Mouse (Mus musculus): ENCODE measurements around the gene Nlgn1. TPM values are rescaled to one million over a fixed set of nuclear protein-coding genes. Genes with fewer than 3 reads are reported as not detected.

The Nlgn1 gene
- polyA plus RNA-seq, 1 experiment from 2014 or later, result 1.5 TPM

GRCm38 (mm10) chr3:26324510-26324909 lies 7.8 kb downstream of the Nlgn1 start:
- Histone ChIP-seq H3K27ac (ENCODE audit: low read length) (no peak overlapping the region), H3K27me3 (ENCODE audit: insufficient read depth, low read length) (no peaks in the 10 kb centered on the region), H3K36me3 (ENCODE audit: insufficient read depth, low read length) (no peaks in the 10 kb centered on the region), H3K9ac (replicated peaks; ENCODE audit: low read length) (no peak overlapping the region), H3K4me2 (replicated peaks; ENCODE audit: low read depth, low read length) (no peak overlapping the region), H3K4me1 (ENCODE audit: insufficient read depth, low read length) (no peaks in the 10 kb centered on the region), H3K9me3 (ENCODE audit: low read length) (no peaks in the 10 kb centered on the region), H3K4me3 (ENCODE audit: low read length) (no peak overlapping the region)
- 65% methylated on average over 1 of the region's 1 CpGs for WGBS
- ATAC-seq (ENCODE audit: low FRiP score, low TSS enrichment), result no peak

GRCm38 (mm10) chr3:26317397-26317796 lies 14.9 kb downstream of the Nlgn1 start:
- H3K27ac ChIP-seq (ENCODE audit: low read length), result no peak overlapping the region
- no peak overlapping the region for H3K4me3 ChIP-seq (ENCODE audit: low read length)
- no peaks in the 10 kb centered on the region for H3K36me3 ChIP-seq (ENCODE audit: insufficient read depth, low read length)
- no peaks in the 10 kb centered on the region for H3K27me3 ChIP-seq (ENCODE audit: insufficient read depth, low read length)
- no peaks in the 10 kb centered on the region for H3K4me1 ChIP-seq (ENCODE audit: insufficient read depth, low read length)
- H3K9me3 ChIP-seq (ENCODE audit: low read length), result no peaks in the 10 kb centered on the region
- H3K9ac ChIP-seq (replicated peaks; ENCODE audit: low read length), result no peak overlapping the region
- ATAC-seq (ENCODE audit: low FRiP score, low TSS enrichment), result no peak
- no peak overlapping the region for H3K4me2 ChIP-seq (replicated peaks; ENCODE audit: low read depth, low read length)
- WGBS, result 82% methylated on average over 2 of the region's 2 CpGs

GRCm38 (mm10) chr3:26297869-26298268 lies 34.4 kb downstream of the Nlgn1 start:
- Histone ChIP-seq H3K27ac (ENCODE audit: low read length) (no peak overlapping the region), H3K4me1 (ENCODE audit: insufficient read depth, low read length) (no peaks in the 10 kb centered on the region), H3K27me3 (ENCODE audit: insufficient read depth, low read length) (no peaks in the 10 kb centered on the region), H3K9ac (replicated peaks; ENCODE audit: low read length) (no peak overlapping the region), H3K4me3 (ENCODE audit: low read length) (no peak overlapping the region), H3K4me2 (replicated peaks; ENCODE audit: low read depth, low read length) (no peak overlapping the region), H3K9me3 (ENCODE audit: low read length) (no peaks in the 10 kb centered on the region), H3K36me3 (ENCODE audit: insufficient read depth, low read length) (no peaks in the 10 kb centered on the region)
- ATAC-seq (ENCODE audit: low FRiP score, low TSS enrichment), result no peak
- WGBS, result 60% methylated on average over 5 of the region's 5 CpGs

GRCm38 (mm10) chr3:26270894-26271795 lies 61.1 kb downstream of the Nlgn1 start:
- Histone ChIP-seq H3K9me3 (ENCODE audit: low read length) (no peaks in the 10 kb centered on the region), H3K9ac (replicated peaks; ENCODE audit: low read length) (no peak overlapping the region), H3K4me2 (replicated peaks; ENCODE audit: low read depth, low read length) (no peak overlapping the region), H3K27me3 (ENCODE audit: insufficient read depth, low read length) (no peaks in the 10 kb centered on the region), H3K4me3 (ENCODE audit: low read length) (no peak overlapping the region), H3K27ac (ENCODE audit: low read length) (no peak overlapping the region), H3K36me3 (ENCODE audit: insufficient read depth, low read length) (no peaks in the 10 kb centered on the region), H3K4me1 (ENCODE audit: insufficient read depth, low read length) (no peaks in the 10 kb centered on the region)
- 64% methylated on average over 4 of the region's 4 CpGs for WGBS
- ATAC-seq (ENCODE audit: low FRiP score, low TSS enrichment), result no peak

GRCm38 (mm10) chr3:26246564-26246963 lies 85.7 kb downstream of the Nlgn1 start:
- Histone ChIP-seq H3K36me3 (ENCODE audit: insufficient read depth, low read length) (no peaks in the 10 kb centered on the region), H3K4me2 (replicated peaks; ENCODE audit: low read depth, low read length) (no peak overlapping the region), H3K9me3 (ENCODE audit: low read length) (no peaks in the 10 kb centered on the region), H3K4me1 (ENCODE audit: insufficient read depth, low read length) (no peaks in the 10 kb centered on the region), H3K27me3 (ENCODE audit: insufficient read depth, low read length) (no peaks in the 10 kb centered on the region), H3K4me3 (ENCODE audit: low read length) (no peak overlapping the region), H3K27ac (ENCODE audit: low read length) (no peak overlapping the region), H3K9ac (replicated peaks; ENCODE audit: low read length) (no peak overlapping the region)
- WGBS, result 72% methylated on average over 7 of the region's 7 CpGs
- no peak for ATAC-seq (ENCODE audit: low FRiP score, low TSS enrichment)

GRCm38 (mm10) chr3:26243274-26243673 lies 89.0 kb downstream of the Nlgn1 start:
- no peak for ATAC-seq (ENCODE audit: low FRiP score, low TSS enrichment)
- no peaks in the 10 kb centered on the region for H3K4me1 ChIP-seq (ENCODE audit: insufficient read depth, low read length)
- no peaks in the 10 kb centered on the region for H3K36me3 ChIP-seq (ENCODE audit: insufficient read depth, low read length)
- no peak overlapping the region for H3K4me2 ChIP-seq (replicated peaks; ENCODE audit: low read depth, low read length)
- no peak overlapping the region for H3K4me3 ChIP-seq (ENCODE audit: low read length)
- no peaks in the 10 kb centered on the region for H3K9me3 ChIP-seq (ENCODE audit: low read length)
- H3K27me3 ChIP-seq (ENCODE audit: insufficient read depth, low read length), result no peaks in the 10 kb centered on the region
- no peak overlapping the region for H3K9ac ChIP-seq (replicated peaks; ENCODE audit: low read length)
- no peak overlapping the region for H3K27ac ChIP-seq (ENCODE audit: low read length)
- 70% methylated on average over 2 of the region's 2 CpGs for WGBS

GRCm38 (mm10) chr3:26230006-26230405 lies 102.3 kb downstream of the Nlgn1 start:
- Histone ChIP-seq H3K27me3 (ENCODE audit: insufficient read depth, low read length) (no peaks in the 10 kb centered on the region), H3K36me3 (ENCODE audit: insufficient read depth, low read length) (no peaks in the 10 kb centered on the region), H3K4me3 (ENCODE audit: low read length) (no peak overlapping the region), H3K27ac (ENCODE audit: low read length) (no peak overlapping the region), H3K4me1 (ENCODE audit: insufficient read depth, low read length) (no peaks in the 10 kb centered on the region), H3K9me3 (ENCODE audit: low read length) (no peaks in the 10 kb centered on the region), H3K9ac (replicated peaks; ENCODE audit: low read length) (no peak overlapping the region), H3K4me2 (replicated peaks; ENCODE audit: low read depth, low read length) (no peak overlapping the region)
- 88% methylated on average over 2 of the region's 2 CpGs for WGBS
- ATAC-seq (ENCODE audit: low FRiP score, low TSS enrichment), result no peak

- no peaks in the 10 kb centered on the region for H3K4me1 ChIP-seq (ENCODE audit: insufficient read depth, low read length)
- no peak overlapping the region for H3K27ac ChIP-seq (ENCODE audit: low read length)
- no peaks in the 10 kb centered on the region for H3K27me3 ChIP-seq (ENCODE audit: insufficient read depth, low read length)
- H3K9ac ChIP-seq (replicated peaks; ENCODE audit: low read length), result no peak overlapping the region
- no peaks in the 10 kb centered on the region for H3K36me3 ChIP-seq (ENCODE audit: insufficient read depth, low read length)
- H3K4me3 ChIP-seq (ENCODE audit: low read length), result no peak overlapping the region
- H3K9me3 ChIP-seq (ENCODE audit: low read length), result no peaks in the 10 kb centered on the region
- no peak overlapping the region for H3K4me2 ChIP-seq (replicated peaks; ENCODE audit: low read depth, low read length)
- 54% methylated on average over 6 of the region's 6 CpGs for WGBS
- ATAC-seq (ENCODE audit: low FRiP score, low TSS enrichment), result no peak
These were observed 103.4 kb downstream of the Nlgn1 start for GRCm38 (mm10) chr3:26228827-26229226.

- H3K27ac ChIP-seq (ENCODE audit: low read length), result no peak overlapping the region; the same call in 1 of the 2 replicates
- no peaks in the 10 kb centered on the region for H3K9me3 ChIP-seq (ENCODE audit: low read length)
- H3K4me3 ChIP-seq (ENCODE audit: low read length), result no peak overlapping the region
- no peak overlapping the region for H3K9ac ChIP-seq (replicated peaks; ENCODE audit: low read length)
- no peak overlapping the region for H3K4me2 ChIP-seq (replicated peaks; ENCODE audit: low read depth, low read length)
- no peaks in the 10 kb centered on the region for H3K27me3 ChIP-seq (ENCODE audit: insufficient read depth, low read length)
- H3K36me3 ChIP-seq (ENCODE audit: insufficient read depth, low read length), result no peaks in the 10 kb centered on the region
- ATAC-seq (ENCODE audit: low FRiP score, low TSS enrichment), result no peak
- 59% methylated on average over 4 of the region's 4 CpGs for WGBS
- no peaks in the 10 kb centered on the region for H3K4me1 ChIP-seq (ENCODE audit: insufficient read depth, low read length)
These were observed 104.0 kb downstream of the Nlgn1 start for GRCm38 (mm10) chr3:26228172-26228781.

- no peak for ATAC-seq (ENCODE audit: low FRiP score, low TSS enrichment)
- Histone ChIP-seq H3K4me2 (replicated peaks; ENCODE audit: low read depth, low read length) (no peak overlapping the region), H3K9me3 (ENCODE audit: low read length) (no peaks in the 10 kb centered on the region), H3K9ac (replicated peaks; ENCODE audit: low read length) (no peak overlapping the region), H3K27me3 (ENCODE audit: insufficient read depth, low read length) (no peaks in the 10 kb centered on the region), H3K4me3 (ENCODE audit: low read length) (no peak overlapping the region), H3K4me1 (ENCODE audit: insufficient read depth, low read length) (no peaks in the 10 kb centered on the region), H3K36me3 (ENCODE audit: insufficient read depth, low read length) (no peaks in the 10 kb centered on the region), H3K27ac (ENCODE audit: low read length) (no peak overlapping the region)
- 85% methylated on average over 3 of the region's 3 CpGs for WGBS
These were observed 108.8 kb downstream of the Nlgn1 start for GRCm38 (mm10) chr3:26223500-26223899.

All from kidney, embryonic 16.5 days (tissue).